Mouse (Mus musculus) adrenal gland, postnatal 36 days (tissue): ENCODE measurements at regions not wholly inside any gene's neighbourhood (a gene's known extent, or its start where the extent isn't known, plus 50 kb on each side); places are given as distances from the start of the nearest gene placed in this dataset.
"Not testable (repeated sequence)": the region's sequence is repeated elsewhere in the genome, so short reads cannot be mapped to it uniquely, and the experiment has no call there.

ENCODE experiments used
- DNase-seq, 2 experiments: peaks; one replicate each; pipeline ENCODE4 v3.0.0; 2021; ENCODE audit warnings: mixed read lengths in 1 of 2

DNA sequence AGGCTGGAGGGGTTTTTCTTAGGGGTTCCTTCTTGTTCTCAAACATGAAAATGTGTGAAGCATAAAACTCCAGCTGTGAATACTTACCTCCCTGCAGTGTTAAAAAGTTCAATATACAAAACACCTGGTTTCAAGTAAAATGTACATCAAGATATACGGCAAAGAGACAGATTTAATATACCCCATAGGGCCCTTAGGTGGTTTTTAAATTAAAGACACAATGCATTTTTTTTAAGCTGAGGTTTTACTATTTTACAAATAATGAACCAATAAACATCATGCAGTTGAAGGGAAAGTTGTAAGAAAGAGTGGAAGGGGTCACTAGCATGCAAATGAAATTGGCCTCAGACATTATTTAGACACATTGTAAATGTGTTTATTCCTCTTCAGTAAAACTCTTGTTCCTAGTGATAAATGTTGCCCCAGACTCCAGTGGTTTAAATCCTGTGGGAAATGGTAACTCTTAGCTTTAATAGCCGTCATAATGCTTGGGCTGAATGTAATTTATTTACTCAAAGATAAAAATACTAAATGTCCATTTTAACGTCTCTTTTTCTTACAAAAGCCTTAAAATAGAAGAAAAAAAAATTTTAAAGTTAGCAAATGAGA lies 1337.9 kb downstream of the Efnb2 start:
- no peak for DNase-seq

DNA sequence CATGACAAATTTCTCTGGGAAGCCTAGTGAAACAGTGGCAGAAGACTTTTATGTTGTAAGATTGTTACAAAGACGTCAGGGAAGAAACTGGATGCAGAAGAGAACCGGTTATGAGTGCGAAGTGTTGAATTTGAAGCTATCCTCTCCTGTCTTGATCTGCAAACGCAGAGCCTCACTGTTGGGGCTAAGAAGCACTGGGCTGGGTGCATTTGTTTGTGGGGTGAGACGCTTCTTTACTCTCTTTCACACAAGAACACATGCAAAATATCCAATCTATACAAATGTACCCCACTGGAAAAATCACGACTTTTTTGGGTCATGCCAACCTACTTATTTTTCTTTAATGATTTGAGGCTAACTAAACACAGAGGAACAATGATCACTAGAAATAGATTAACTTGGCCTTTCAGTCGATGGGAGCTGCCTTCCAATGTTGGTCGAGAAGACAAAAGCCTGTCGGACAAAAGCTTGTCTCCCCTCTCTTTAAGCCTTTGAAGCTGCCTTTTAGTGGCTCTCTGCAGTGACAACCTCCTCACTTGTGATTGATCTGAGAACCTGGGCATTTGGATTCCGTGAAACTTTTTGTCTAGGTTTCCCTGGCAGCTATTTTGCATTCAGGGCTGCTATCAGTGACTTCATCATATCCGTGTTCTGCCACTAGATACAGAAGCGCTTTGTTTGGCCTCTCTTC lies 1338.5 kb downstream of the Efnb2 start:
- DNase-seq, result no peak

GRCm38 (mm10) chr8:7316806-7317355 lies 1344.2 kb downstream of the Efnb2 start:
- no peak for DNase-seq

- DNase-seq, result no peak
Measured at GRCm38 (mm10) chr8:7309239-7309638, 1351.8 kb downstream of the Efnb2 start.

DNA sequence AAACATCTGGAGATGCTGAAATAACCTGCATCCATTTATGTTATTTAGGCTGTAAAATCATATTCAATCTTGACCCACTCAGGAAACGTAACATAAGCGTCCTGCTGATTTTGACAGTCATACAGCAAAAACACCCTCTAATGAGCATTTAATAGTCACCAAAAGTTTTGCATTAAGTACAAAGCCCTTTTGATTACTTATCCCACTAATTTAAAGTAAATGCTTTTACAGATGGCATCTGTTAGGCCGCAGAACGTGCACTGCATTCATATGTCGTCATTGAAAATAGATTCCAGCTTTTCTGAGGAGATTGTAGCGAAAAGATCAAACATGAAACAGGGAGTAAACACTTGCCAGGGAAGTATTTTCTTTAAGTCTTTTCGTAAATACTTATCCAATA lies 1371.7 kb downstream of the Efnb2 start:
- no peak for DNase-seq

GRCm38 (mm10) chr8:7286581-7286980 lies 1374.5 kb downstream of the Efnb2 start:
- DNase-seq, result no peak

GRCm38 (mm10) chr8:7267406-7267805 lies 1393.6 kb downstream of the Efnb2 start:
- DNase-seq, result no peak

DNA sequence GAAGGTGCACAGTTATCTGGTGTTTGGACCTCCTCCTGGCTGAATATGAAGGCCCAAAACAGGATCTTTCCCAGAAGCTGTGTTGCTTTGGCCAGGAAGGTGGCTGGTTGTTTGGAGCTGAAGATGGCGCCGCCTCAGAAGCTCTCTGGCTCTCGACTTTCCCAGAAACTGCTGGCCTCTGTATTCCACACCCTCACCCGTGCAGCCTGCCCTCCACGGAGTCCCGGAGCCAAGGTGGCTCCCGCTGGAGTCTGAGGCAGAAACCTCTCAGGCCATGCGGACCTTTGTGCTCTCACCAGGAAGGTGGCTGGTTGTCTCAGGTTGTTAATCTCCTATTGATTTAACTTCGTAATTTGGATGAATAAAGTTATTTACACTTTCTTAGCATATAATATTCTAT lies 1406.7 kb downstream of the Efnb2 start:
- DNase-seq, result not testable (repeated sequence)

DNA sequence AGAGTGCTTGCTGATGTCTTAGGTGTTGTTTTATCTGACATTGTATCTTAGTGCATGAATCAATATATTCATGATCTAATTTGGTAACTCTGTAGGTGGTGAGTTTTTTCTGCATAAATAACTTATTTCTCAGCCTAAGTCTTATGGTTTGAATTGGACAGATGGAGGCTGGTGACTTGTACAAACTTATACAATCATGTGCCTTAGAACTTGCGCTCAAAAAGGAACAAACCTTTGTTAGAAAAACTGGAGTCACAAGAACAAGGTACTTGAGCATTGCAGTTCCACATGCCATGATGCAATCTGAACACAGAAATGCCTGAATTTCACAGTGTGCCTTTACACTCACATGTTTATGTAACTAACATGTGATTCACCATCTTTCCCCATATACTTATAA lies 1420.7 kb downstream of the Efnb2 start:
- no peak for DNase-seq

- DNase-seq, result no peak
Measured at GRCm38 (mm10) chr8:7234006-7234405, 1427.0 kb downstream of the Efnb2 start.

DNA sequence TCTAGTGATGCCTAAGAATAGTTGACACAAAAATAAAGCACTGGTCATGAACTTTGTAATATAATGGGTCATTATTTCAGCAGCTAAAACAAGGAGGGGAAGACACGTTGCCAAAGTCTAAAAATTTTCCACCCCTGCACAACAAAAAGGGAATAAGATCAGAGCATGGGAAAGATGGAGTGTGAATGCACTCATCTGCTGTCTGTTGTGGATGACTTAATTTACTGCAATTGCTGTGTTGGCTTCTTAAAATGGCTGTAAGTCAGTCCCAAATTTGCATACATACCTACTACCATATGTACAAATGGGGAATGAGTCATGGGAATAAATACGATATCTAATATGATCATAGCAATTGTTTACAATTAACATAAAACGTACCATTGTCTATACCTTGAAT lies 1441.7 kb downstream of the Efnb2 start:
- no peak for DNase-seq

GRCm38 (mm10) chr8:7207178-7207577 lies 1453.9 kb downstream of the Efnb2 start:
- no peak for DNase-seq

DNA sequence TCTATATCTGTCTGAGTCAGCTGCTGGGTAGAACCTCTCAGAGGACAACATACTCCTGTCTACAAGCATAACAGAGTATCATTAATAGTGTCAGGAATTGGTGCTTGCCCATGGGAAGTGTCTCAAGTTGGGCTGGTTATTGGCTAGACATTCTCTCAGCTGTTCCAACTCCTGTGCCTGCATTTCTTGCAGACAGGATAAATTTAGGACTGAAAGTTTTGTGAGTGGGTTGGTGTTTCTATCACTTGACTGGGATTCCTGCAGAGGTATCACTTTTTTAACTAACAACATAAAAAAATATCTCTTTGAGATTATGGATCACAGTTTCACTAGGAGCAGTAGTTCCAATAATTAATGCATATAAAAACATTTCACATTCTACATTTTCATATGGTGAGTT lies 1454.4 kb downstream of the Efnb2 start:
- no peak for DNase-seq

- no peak for DNase-seq
Measured at GRCm38 (mm10) chr8:7205086-7205485, 1456.0 kb downstream of the Efnb2 start.

GRCm38 (mm10) chr8:7190726-7191125 lies 1470.3 kb downstream of the Efnb2 start:
- DNase-seq, result no peak

GRCm38 (mm10) chr8:7163361-7163760 lies 1497.7 kb downstream of the Efnb2 start:
- no peak for DNase-seq

DNA sequence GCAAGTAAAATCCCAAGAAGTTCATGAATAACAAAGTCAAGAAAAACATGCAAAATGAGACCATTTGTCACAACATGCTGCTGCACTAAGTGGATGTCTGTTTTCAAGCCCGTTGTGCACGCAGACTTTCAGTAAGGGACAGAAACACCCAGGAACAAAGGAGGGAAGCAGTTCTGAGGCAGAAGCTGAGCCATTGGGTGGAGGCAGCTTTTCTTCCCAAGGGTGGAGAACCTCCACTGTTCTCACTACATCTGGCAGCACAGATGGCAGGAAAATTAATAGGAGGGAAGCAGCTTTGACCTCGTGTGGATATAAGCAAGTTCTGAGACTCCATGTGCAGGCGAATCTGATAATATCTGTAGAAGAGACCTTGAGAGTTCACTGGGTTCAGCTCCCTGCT lies 1529.3 kb downstream of the Efnb2 start:
- DNase-seq, result no peak

DNA sequence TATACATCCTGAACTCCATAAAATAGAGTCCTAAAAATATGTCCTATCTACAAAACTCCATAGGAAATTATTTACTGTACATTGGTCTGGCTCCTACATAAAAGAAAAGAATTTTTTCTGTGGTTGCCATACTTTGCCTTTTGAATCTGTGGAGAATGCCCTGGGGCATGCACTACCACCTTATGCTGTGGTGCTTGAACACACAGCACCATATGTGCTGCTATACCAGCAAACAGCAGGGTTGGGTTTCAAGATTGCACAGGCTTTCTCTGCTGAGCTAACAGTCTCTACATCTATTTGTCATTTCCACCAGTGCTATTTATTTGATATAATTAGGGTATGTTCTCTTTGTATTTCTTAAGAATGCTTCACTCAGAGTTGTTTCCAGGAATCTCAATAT lies 1552.2 kb downstream of the Efnb2 start:
- DNase-seq, result no peak

DNA sequence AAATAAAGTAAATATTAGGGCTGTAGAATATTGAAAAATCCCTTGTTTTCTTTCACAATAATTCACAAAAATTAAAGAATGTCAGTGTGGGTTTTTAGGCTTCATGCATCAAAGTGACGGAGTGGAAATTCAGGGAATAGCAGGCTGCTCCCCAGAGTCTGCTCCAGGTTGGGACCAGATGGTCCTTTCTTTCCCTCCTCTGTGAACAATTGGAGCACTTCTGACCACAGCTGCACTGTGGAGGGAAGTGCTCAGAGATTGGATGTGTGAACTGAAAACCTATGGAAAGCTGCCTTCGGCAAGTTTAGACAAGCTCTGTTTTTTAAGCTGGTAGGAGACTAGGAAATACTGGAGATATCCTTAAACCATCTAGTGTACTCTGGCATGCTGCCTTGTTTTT lies 1563.5 kb downstream of the Efnb2 start:
- no peak for DNase-seq

GRCm38 (mm10) chr8:7092831-7093230 lies 1568.2 kb downstream of the Efnb2 start:
- DNase-seq, result no peak

GRCm38 (mm10) chr8:7088123-7088522 lies 1572.9 kb downstream of the Efnb2 start:
- no peak for DNase-seq

- DNase-seq, result peak in 1 of 2 experiments; percentile 3
Measured at GRCm38 (mm10) chr8:7060255-7060656, 1600.8 kb downstream of the Efnb2 start.

DNA sequence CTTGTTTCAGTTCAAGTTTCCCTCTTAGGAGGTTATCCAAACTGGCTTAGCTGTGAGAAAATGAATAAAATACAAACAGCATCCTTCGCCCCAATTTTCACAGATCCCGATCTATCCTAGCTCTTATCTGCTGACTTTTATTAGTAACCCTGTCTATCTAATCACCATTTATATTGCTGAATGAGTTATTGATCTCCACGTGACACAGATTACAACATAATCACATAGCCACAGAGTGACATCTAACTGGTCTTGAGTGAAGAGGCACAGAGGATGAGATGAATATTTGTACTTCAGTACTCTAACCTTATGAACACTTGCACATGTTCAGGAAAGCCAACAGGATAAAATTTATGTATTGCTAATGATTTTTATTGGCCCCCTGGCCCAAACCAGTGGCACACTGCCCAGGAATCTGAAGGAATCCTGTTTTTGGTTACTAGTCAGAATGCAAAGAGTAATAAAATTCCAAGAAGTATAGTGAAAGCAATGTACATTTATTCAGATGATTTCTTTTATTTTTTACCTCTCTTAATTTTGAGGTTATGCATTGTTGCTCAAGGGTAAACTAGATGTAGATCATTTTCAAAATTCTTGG lies 1634.7 kb downstream of the Efnb2 start:
- no peak for DNase-seq

- no peak for DNase-seq
Measured at GRCm38 (mm10) chr8:7024336-7024735, 1636.7 kb downstream of the Efnb2 start.
